Mouse (Mus musculus) limb, embryonic 14.5 days (tissue): ENCODE results near the gene Ccdc148. TPM values are rescaled to one million over a fixed set of nuclear protein-coding genes. Genes with fewer than 3 reads are reported as not detected.

Experiments
- ATAC-seq: fragments of 200-750 bp; cut with Nextera tagmentation; 2 replicates; pipeline ENCODE4 v1.8.0; 2017; ENCODE audit warnings: low read depth, moderate number of reproducible peaks, moderate TSS enrichment; ENCODE audit not compliant: low FRiP score
- DNase-seq: peaks from one replicate; pipeline ENCODE4 v3.0.0-alpha.2; 2015; ENCODE audit warnings: low spot score
- H3K27ac ChIP-seq: fragments of 300-500 bp; sonication (generic); replicated peaks from 2 replicates; pipeline ENCODE4 v1.5.1; 2014; ENCODE audit warnings: low read depth, mild to moderate bottlenecking, low read length, moderate library complexity, mixed read lengths
- H3K27me3 ChIP-seq: fragments of 300-500 bp; sonication (generic); 2 replicates; pipeline ENCODE4 v1.6.1; 2014; ENCODE audit warnings: low read length, mixed read lengths; ENCODE audit not compliant: control insufficient read depth, insufficient read depth
- H3K36me3 ChIP-seq: fragments of 300-500 bp; sonication (generic); 2 replicates; pipeline ENCODE4 v1.6.1; 2014; ENCODE audit warnings: mild to moderate bottlenecking, low read length, moderate library complexity, mixed read lengths; ENCODE audit not compliant: control insufficient read depth, insufficient read depth
- H3K4me1 ChIP-seq: fragments of 300-500 bp; sonication (generic); 2 replicates; pipeline ENCODE4 v1.6.1; 2014; ENCODE audit warnings: antibody characterized with exemption, low read length, mixed read lengths; ENCODE audit not compliant: control insufficient read depth, insufficient read depth
- H3K4me2 ChIP-seq: fragments of 300-500 bp; sonication (generic); replicated peaks from 2 replicates; pipeline ENCODE4 v1.6.1; 2014; ENCODE audit warnings: low read depth, mild to moderate bottlenecking, low read length, moderate library complexity; ENCODE audit not compliant: severe bottlenecking
- H3K4me3 ChIP-seq: fragments of 300-500 bp; sonication (generic); replicated peaks from 2 replicates; pipeline ENCODE4 v1.5.1; 2014; ENCODE audit warnings: low read length
- H3K9ac ChIP-seq: fragments of 300-500 bp; sonication (generic); 2 replicates; pipeline ENCODE4 v1.6.1; 2014; ENCODE audit warnings: mild to moderate bottlenecking, low read depth, low read length, moderate library complexity; ENCODE audit not compliant: severe bottlenecking
- H3K9me3 ChIP-seq: fragments of 300-500 bp; sonication (generic); 2 replicates; pipeline ENCODE4 v1.6.1; 2016; ENCODE audit warnings: low read length; ENCODE audit not compliant: control insufficient read depth
- POLR2A ChIP-seq: fragments of 200-500 bp; IDR thresholded peaks from 2 replicates; pipeline ENCODE4 v1.8.0; 2012; ENCODE audit warnings: inconsistent platforms, mild to moderate bottlenecking, moderate library complexity, borderline replicate concordance; ENCODE audit not compliant: insufficient read depth, insufficient read length; ENCODE audit errors: extremely low read depth
- WGBS: fragments of 180-500 bp; shearing (Covaris S2); extraction: QIAGEN DNeasy Blood & Tissue Kit; methylation state at CpG from one replicate; pipeline ENCODE4 v1.1.7; 2014; 5-methylcytosine and 5-hydroxymethylcytosine counted together
- polyA plus RNA-seq, 2 experiments: library from polyadenylated mRNA; depleted of rRNA in 1 of 2; stranded (reverse) in 1 of 2; unstranded in 1 of 2; fragments of >200 nt; fragmentation: Nextera tagmentation in 1 of 2; extraction: Ambion mirVana in 1 of 2; gene quantifications; 2 replicates each; pipeline versions ENCODE4 v1.2.1 to v1.2.3; 2012 to 2014

Gene Ccdc148
- polyA plus RNA-seq, 2 experiments, result 0.48 to 0.49 TPM

DNA sequence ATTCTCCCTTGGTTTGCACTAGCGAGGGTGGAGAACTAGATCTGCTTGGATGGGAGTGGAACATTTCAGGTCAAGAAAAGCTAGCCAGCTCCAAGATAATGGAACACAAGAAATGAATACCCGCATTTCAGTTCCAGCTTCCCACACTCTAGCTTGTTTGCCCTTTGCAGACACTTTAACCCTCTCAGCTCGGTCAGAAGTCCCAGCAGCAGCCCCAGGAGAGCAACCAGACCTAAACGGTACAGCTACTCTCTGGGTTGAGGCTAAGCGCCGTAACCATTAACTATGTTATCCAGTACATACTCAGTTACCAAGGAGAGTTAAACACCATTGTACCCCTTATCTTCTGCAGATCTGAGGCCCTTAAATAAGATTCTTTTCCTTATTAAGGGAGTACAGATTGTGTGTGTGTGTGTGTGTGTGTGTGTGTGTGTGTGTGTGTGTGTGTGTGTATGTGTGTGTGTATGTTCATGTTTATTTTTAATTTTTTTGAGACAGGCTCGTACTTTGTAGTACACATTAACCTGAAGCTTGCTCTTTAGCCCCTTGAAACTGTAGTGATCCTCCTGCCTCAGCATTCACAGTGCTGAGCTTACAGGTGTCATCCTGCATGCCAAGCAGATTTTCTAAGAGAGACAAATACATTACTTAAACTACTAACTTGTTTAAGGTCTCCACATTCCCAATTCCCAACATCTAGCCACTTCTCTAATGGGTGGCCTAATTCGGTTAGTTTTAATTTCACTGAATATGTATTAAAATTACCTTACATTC, 153.7 kb downstream of the Ccdc148 start:
- TF ChIP-seq POLR2A, result no peak
- H3K4me1 ChIP-seq, result no peaks in the 10 kb centered on the region
- no peak overlapping the region for H3K4me2 ChIP-seq
- no peak overlapping the region for H3K4me3 ChIP-seq
- no peak overlapping the region for H3K9ac ChIP-seq
- H3K9me3 ChIP-seq, result no peaks in the 10 kb centered on the region
- H3K27me3 ChIP-seq, result no peaks in the 10 kb centered on the region
- H3K36me3 ChIP-seq, result no peaks in the 10 kb centered on the region
- ATAC-seq (no peak), DNase-seq (no peak)
- no peak overlapping the region for H3K27ac ChIP-seq
- 86% methylated on average over 8 of the region's 8 CpGs for WGBS

DNA sequence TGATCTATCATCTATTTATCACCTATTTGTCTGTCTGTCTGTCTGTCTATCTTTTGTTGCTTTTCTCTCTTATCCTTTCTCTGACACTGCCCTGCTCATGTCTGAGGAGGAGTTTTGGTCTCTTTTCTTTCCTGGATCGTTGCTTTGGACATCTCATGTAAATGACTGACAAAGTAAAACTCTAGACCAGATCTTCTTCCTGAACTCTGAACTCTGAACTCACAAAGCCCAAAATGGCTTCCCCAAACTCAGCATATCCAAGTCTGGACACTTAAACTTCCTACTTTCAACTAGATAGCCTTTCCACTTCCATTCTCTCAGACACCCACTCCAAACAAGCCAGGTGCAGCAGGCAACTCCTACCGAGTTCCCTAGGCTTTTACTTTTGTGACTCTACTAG, 163.3 kb downstream of the Ccdc148 start:
- ATAC-seq (no peak), DNase-seq (no peak)
- Histone ChIP-seq H3K36me3 (no peaks in the 10 kb centered on the region), H3K27ac (no peak overlapping the region), H3K9ac (no peak overlapping the region), H3K4me2 (no peak overlapping the region), H3K9me3 (no peaks in the 10 kb centered on the region), H3K4me3 (no peak overlapping the region), H3K27me3 (no peaks in the 10 kb centered on the region), H3K4me1 (no peaks in the 10 kb centered on the region)
- TF ChIP-seq POLR2A, result no peak
- 79% methylated on average over 2 of the region's 2 CpGs for WGBS

DNA sequence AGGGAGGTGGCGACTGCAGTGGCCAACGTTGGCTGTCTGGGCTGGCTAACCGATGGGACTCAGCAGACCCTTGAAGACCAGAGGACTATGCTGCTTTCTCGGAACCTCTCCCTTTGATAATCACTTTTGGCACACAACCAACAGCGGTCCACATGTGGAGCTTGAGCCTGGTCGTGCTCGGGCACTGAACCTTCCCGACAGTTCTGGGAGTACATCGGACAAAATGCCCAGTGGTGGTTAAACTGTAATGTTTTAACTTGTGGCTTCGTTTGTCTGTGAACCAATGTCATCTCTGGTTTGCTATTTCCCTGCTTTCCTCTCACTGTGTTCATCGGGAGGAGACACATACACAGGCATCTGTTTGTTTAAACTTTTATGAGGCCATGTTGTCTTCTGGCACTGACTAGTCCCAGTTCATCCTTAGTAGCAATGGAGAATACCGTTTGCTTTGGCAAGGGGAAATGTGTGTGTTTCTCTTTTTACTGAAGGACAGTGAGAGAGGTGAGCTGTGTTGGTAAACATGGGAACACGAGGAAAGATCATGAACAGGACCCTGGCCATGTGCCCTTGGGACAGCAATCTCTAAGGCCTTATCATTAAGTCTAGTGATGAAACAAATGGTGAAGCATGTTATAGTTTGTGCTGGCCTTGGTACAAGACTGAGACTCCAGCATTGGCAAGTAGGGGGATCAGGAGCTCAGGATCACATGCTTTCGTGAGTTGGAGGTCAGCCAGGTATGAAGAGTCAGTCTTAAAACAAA, 167.9 kb downstream of the Ccdc148 start:
- no peaks in the 10 kb centered on the region for H3K9me3 ChIP-seq
- no peaks in the 10 kb centered on the region for H3K36me3 ChIP-seq
- no peak overlapping the region for H3K4me2 ChIP-seq
- no peaks in the 10 kb centered on the region for H3K4me1 ChIP-seq
- WGBS, result 73% methylated on average over 14 of the region's 14 CpGs
- no peak overlapping the region for H3K4me3 ChIP-seq
- ATAC-seq (no peak), DNase-seq (no peak)
- H3K27me3 ChIP-seq, result no peaks in the 10 kb centered on the region
- no peak overlapping the region for H3K27ac ChIP-seq
- H3K9ac ChIP-seq, result no peak overlapping the region
- TF ChIP-seq POLR2A, result no peak

DNA sequence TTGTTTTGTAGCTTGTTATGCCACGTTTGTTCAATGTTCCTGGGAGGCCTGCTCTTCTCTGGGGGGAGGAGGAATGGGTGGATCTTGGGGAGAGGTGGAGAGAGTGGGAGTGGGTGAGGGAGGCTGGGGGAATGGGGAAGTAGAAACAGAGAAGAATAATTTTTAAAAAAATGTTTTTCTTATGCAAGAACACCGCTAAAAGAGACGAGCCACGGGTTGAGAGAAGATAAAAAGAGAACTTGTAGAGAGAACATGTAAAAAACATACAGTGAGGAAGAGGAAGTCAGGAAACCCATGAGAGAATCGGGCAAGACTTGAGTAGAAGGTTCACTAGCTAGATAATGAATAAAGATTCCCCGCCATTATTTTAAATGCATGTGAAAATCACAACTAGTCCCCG, 182.4 kb downstream of the Ccdc148 start:
- Histone ChIP-seq H3K9ac (no peak overlapping the region), H3K36me3 (no peaks in the 10 kb centered on the region), H3K27ac (no peak overlapping the region), H3K4me3 (no peak overlapping the region), H3K9me3 (no peaks in the 10 kb centered on the region), H3K27me3 (no peaks in the 10 kb centered on the region), H3K4me2 (no peak overlapping the region), H3K4me1 (no peaks in the 10 kb centered on the region)
- WGBS, result 92% methylated on average over 7 of the region's 7 CpGs
- no peak for TF ChIP-seq POLR2A
- no peak for ATAC-seq
- DNase-seq, result no peak

DNA sequence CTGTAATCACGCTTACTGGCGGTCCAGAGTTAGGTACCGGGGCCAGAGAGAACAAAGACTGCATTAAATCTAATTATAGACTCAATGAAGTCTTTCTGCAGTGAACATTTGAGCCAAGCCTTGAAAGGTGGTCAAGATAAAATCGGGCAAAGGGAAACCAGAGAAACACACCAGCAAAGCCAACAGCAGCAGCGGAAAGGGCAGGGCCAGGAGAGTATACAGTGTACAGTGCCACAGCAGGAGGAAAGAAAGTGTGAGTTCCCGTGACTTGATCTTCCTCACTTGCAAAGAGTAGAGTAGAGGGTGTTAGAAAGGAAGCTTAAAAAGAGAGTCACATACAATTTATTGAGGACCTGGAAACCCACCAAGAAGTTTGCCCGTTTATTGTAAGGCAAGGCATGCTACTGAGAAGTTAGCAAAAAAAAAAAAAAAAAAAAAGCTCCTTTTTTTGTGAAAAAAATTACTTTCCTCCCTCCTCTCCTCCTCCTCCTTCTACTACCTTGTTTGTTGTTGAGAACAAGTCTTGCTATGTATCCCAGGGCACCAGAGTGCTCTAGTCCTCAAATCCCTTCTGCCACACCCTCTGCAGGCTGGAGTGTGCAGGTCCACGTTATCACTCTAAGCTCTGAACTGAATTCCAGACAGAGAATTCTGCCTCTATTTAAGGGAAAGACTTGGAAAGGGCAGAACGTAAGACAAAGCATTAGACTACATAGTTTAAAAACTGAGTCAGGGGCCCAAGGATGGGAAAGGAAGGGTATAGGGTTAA, 188.8 kb downstream of the Ccdc148 start:
- H3K4me2 ChIP-seq, result no peak overlapping the region
- no peak overlapping the region for H3K9ac ChIP-seq
- no peaks in the 10 kb centered on the region for H3K9me3 ChIP-seq
- ATAC-seq (no peak), DNase-seq (no peak)
- 64% methylated on average over 9 of the region's 9 CpGs for WGBS
- H3K4me1 ChIP-seq, result peaks cover 8% of the 10 kb centered on the region; the same call in 1 of the 2 replicates
- no peaks in the 10 kb centered on the region for H3K27me3 ChIP-seq
- H3K4me3 ChIP-seq, result no peak overlapping the region
- H3K36me3 ChIP-seq, result no peaks in the 10 kb centered on the region
- no peak for TF ChIP-seq POLR2A
- H3K27ac ChIP-seq, result no peak overlapping the region
